Mouse (Mus musculus): Measurements from ENCODE around the gene Tfrc.

GRCm38 (mm10) chr16:32608712-32609400 is at the start of gene Tfrc:
- TF ChIP-seq CHD1 (IDR thresholded peaks at IDR 0.05; ENCODE audit: low read depth, low read length) (0 out of 2 replicates have a peak, but pooled peaks have one; percentile 82), CTCF (conservative IDR thresholded peaks at IDR 0.05 in 1 of 2, IDR thresholded peaks at IDR 0.05 in 1 of 2; ENCODE audit: low read depth in 2 of 2, low read length in 2 of 2) (no peak), MXI1 (IDR thresholded peaks at IDR 0.05; ENCODE audit: low read depth, low read length) (peak; percentile 99), UBTF (IDR thresholded peaks at IDR 0.05; ENCODE audit: low read depth, low read length) (peak; percentile 75; the same call in 1 of the 2 replicates), BHLHE40 (IDR thresholded peaks at IDR 0.05; ENCODE audit: low read depth, low read length) (peak; percentile 86), EP300 (IDR thresholded peaks at IDR 0.05; ENCODE audit: low read length) (no peak), E2F4 (IDR thresholded peaks at IDR 0.05; ENCODE audit: insufficient replicate concordance, low read depth, low read length) (peak; percentile 94), POLR2A (IDR thresholded peaks at IDR 0.05; ENCODE audit: low read depth, low read length) (peak; percentile 100), MAZ (IDR thresholded peaks at IDR 0.05; ENCODE audit: low read depth, low read length) (peak; percentile 16; the same call in 1 of the 2 replicates), ZMIZ1 (IDR thresholded peaks at IDR 0.05; ENCODE audit: low read depth, low read length) (peak; percentile 99), MAX (IDR thresholded peaks at IDR 0.05; ENCODE audit: low read length) (peak; percentile 97), TCF12 (IDR thresholded peaks at IDR 0.05; ENCODE audit: low read depth, low read length) (peak; percentile 98), NRF1 (IDR thresholded peaks at IDR 0.05; ENCODE audit: low read depth, low read length) (peak; percentile 99), POLR2AphosphoS2 (IDR thresholded peaks at IDR 0.05; ENCODE audit: low read depth, low read length) (peak; percentile 99)
